Mouse (Mus musculus) bone marrow, adult 2 months (tissue): ENCODE data around the gene Siglec1. TPM values are rescaled to one million over a fixed set of nuclear protein-coding genes. Genes with fewer than 3 reads are reported as not detected.

Experiments
- H3K27ac ChIP-seq: fragments of 200-500 bp; 2 replicates; pipeline ENCODE4 v1.5.1; 2012; ENCODE audit warnings: low read depth, mild to moderate bottlenecking, control low read depth, inconsistent platforms, low read length; ENCODE audit not compliant: control insufficient read depth, poor library complexity, insufficient read depth
- H3K4me1 ChIP-seq: fragments of 200-500 bp; 2 replicates; pipeline ENCODE4 v1.6.1; 2011; ENCODE audit warnings: low read length; ENCODE audit not compliant: control insufficient read depth, insufficient read depth
- H3K4me3 ChIP-seq: fragments of 200-500 bp; replicated peaks from 2 replicates; pipeline ENCODE3; 2011; ENCODE audit warnings: mild to moderate bottlenecking, low read depth, low read length, control low read depth; ENCODE audit not compliant: control insufficient read depth
- CTCF ChIP-seq: fragments of 200-500 bp; IDR thresholded peaks from 2 replicates; pipeline ENCODE4 v1.5.1; 2011; ENCODE audit warnings: low read length, control low read depth; ENCODE audit not compliant: control insufficient read depth, insufficient read depth
- POLR2A ChIP-seq: fragments of 200-500 bp; IDR thresholded peaks from 2 replicates; pipeline ENCODE4 v1.6.1; 2011; ENCODE audit warnings: low read depth, mild to moderate bottlenecking, control low read depth, low read length, borderline replicate concordance; ENCODE audit not compliant: control insufficient read depth
- WGBS: fragments of 180-500 bp; shearing (Covaris S2); methylation state at CpG from one replicate; pipeline ENCODE4 v1.1.7; 2018; 5-methylcytosine and 5-hydroxymethylcytosine counted together
- polyA plus RNA-seq: library from polyadenylated mRNA; stranded (reverse); fragments of >200 nt; gene quantifications from 2 replicates; pipeline ENCODE4 v1.2.4, GENCODE M21; 2011; ENCODE audit warnings: low replicate concordance; ENCODE audit not compliant: missing spikeins, insufficient read depth, insufficient read length

The Siglec1 gene
- polyA plus RNA-seq: 3.3 and 6.2 TPM in 2 replicates

GRCm38 (mm10) chr2:131086667-131087390 lies at the start of gene Siglec1:
Siglec1 (minus strand) TSS chr2:131086765.
- H3K4me1 ChIP-seq: peaks cover 6% of the 10 kb centered on the region; the same call in 1 of the 2 replicates
- TF ChIP-seq POLR2A: no peak
- no peak for TF ChIP-seq CTCF
- no peak within 1 kb of the TSS for H3K4me3 ChIP-seq
- 27% methylated on average over 11 of the region's 11 CpGs for WGBS
- H3K27ac ChIP-seq: peak within 1 kb of the TSS; percentile 1

DNA sequence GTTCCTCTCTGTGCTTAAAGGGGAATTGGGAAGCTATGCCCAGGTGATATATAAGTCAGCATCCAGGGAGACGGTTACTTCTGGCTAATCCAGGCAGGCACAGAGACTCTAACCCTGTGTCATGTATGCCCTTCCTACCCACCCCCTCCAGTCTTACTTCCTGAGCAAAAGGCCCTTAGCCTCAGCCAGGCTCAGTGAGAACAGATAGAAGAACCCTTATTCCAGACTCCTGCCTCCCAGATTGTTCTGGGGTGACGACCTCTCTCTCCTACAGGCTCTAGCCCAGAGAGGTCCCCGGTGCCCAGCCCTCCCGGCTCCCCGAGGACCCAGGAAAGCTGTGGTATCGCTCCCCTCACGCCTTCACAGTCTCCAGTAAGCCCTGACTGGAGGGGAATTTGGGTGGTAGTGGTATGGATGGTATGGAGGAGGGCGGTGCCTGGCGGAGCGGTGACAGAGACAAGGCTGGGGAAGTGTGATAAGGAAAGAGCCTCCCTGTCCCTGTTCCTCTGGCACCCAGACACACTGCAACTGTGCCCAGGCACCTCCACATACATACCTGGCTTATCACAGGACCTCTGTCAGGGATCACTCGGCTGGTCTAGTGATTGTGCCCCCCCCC lies 49.1 kb upstream of the Siglec1 start:
- 64% methylated on average over 11 of the region's 11 CpGs for WGBS
- Histone ChIP-seq H3K4me3 (no peak overlapping the region), H3K4me1 (peaks cover 5% of the 10 kb centered on the region; the same call in 1 of the 2 replicates), H3K27ac (peak overlapping the region; percentile 82)
- TF ChIP-seq POLR2A (peak; percentile 31; the same call in 1 of the 2 replicates), CTCF (no peak)

DNA sequence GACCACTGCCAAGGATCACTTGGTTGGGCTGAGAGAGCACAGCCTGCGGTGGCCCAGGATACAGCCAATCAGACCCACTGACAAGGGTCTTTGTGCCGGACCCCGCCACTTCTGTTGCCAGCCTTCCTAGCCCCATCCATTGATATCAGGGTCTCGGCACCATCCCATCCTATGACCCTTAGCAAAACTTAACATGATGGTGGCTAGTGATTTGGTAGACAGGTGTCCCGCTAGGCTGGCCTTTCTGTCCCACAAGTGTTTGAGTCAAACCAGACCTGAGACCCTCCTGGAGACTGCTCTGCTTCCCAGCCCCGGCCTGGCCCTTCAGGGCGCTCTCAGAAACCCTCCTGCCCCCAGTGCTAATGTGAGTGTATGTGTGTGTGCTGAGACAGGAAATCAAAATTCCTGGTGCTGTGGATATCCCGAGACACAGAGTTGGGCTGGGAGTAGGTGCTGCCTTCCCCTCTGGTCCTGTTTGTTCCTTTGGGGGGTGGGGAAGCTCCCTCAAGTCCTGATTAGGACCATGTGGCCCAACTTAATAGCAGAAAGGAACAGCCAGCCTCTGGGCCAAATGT lies 48.3 kb upstream of the Siglec1 start:
- H3K4me1 ChIP-seq: peaks cover 5% of the 10 kb centered on the region; the same call in 1 of the 2 replicates
- 86% methylated on average over 8 of the region's 8 CpGs for WGBS
- H3K27ac ChIP-seq: peak overlapping the region; percentile 82

GRCm38 (mm10) chr2:131134381-131134780 lies 47.8 kb upstream of the Siglec1 start:
- TF ChIP-seq POLR2A (no peak), CTCF (no peak)
- peak overlapping the region; percentile 17; the same call in 1 of the 2 replicates for H3K27ac ChIP-seq
- 10% methylated on average over 1 of the region's 1 CpGs for WGBS
- peaks cover 5% of the 10 kb centered on the region; the same call in 1 of the 2 replicates for H3K4me1 ChIP-seq
- H3K4me3 ChIP-seq: no peak overlapping the region

More for the DNA sequence above, 48.3 kb upstream of the Siglec1 start:
- H3K4me3 ChIP-seq: no peak overlapping the region
- no peak for TF ChIP-seq POLR2A
- TF ChIP-seq CTCF: no peak

DNA sequence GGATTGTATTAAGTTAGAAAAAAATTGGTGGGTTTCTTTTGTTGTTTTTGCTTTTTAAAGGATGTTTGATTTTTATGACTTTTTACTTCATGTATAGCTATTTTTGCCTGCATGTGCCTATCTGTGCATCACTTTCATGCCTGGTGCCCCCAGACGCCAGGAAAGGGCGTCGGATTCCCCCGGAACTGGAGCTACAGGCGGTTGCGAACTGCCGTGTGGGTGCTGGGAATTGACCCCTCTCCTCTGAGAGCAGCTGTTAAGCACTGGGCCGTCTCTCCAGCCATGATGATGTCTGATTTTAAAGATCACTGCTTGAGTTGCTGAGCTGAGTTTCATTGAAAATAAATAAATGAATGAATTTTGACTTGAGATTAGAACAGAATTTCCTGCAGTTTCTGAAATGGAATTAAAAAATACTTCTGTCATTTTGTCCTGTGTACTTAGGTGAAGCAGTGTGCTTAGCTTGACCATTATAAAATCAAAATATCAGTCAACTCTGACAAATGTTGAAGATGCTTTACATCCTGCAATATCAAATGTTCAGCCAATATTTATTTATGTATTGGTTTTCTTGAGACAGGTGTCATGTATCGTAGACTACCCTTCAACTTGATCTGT lies 46.5 kb upstream of the Siglec1 start, which contains the start of gene Gm11037:
Gene Gm11037 (plus strand): TSS at position 568 of the 618 bp plus-strand sequence.
- WGBS: 85% methylated on average over 9 of the region's 9 CpGs
- Histone ChIP-seq H3K27ac (no peak within 1 kb of the TSS; the same call in 1 of the 2 replicates), H3K4me1 (peaks cover 7% of the 10 kb centered on the region; the same call in 1 of the 2 replicates), H3K4me3 (no peak within 1 kb of the TSS)
- TF ChIP-seq CTCF (no peak), POLR2A (no peak)

DNA sequence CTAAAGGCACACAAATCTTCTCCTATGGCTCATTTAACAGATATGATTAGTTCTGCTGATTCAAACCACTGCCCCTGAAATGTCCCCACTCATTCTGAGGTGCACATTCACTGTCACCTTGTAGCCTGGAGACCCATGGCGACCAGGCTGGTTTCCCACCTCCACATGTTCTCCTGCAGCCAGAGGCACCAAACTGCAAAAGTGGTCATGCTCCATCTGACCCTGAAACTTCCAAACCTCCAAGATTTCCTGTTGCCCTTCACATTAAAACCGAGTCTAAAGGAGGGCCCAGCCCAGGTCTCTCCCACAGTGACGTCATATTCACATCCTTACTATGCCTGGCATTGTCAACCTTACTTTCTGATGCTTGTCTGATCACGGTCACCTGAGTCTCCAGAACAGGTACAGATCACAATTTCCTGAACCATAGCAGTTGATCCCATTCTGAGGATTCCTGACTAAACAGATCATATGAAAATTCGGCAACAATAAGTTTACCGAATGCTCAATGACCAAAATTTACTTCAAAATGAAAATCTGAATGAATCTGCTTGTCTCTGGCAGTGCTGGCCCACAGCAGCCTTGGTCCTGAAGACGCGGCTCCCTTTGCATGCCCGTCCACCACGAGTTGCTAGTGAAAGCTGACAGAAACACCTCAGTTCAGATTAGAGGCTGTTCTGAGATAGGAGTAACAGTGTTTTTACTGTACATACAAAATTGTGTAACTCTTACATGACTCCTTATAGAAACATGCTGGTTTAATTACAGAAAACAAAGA lies 45.7 kb upstream of the Siglec1 start:
- no peak for TF ChIP-seq POLR2A
- TF ChIP-seq CTCF: no peak
- WGBS: 81% methylated on average over 10 of the region's 10 CpGs
- Histone ChIP-seq H3K4me1 (peaks cover 7% of the 10 kb centered on the region; the same call in 1 of the 2 replicates), H3K27ac (no peak overlapping the region), H3K4me3 (no peak overlapping the region)

GRCm38 (mm10) chr2:131130849-131131248 lies 44.3 kb upstream of the Siglec1 start:
- TF ChIP-seq POLR2A: no peak
- TF ChIP-seq CTCF: no peak
- WGBS: 82% methylated on average over 2 of the region's 2 CpGs
- no peak overlapping the region for H3K27ac ChIP-seq
- no peak overlapping the region for H3K4me3 ChIP-seq
- peaks cover 5% of the 10 kb centered on the region; the same call in 1 of the 2 replicates for H3K4me1 ChIP-seq
